Comparison of ENCODE assay signal across 9 mouse cellular contexts in genomic region chr16:92301412-92301806, GRCm38 (mm10). TPM values are rescaled to one million over a fixed set of nuclear protein-coding genes. Genes with fewer than 3 reads are reported as not detected.
A peak's percentile ranks its signal among the peaks of the same experiment; 100 is the strongest.
DNase-seq lines count a peak whose midpoint lies in the region; ATAC-seq and TF ChIP-seq lines count a peak whose summit lies in the region.
"Had no signal": no experiment of that assay in that cellular context is flagged by ENCODE, and none has a peak within 500 bp of the region (broad histone marks: within the 10 kb centered on the region; RNA-seq: fewer than 3 reads in every experiment).

No protein-coding gene starts in this region.

- 1% methylated on average over 12 of the region's 12 CpGs for WGBS in heart, embryonic 10.5 days
- 0% methylated on average over 12 of the region's 12 CpGs for WGBS in liver, embryonic 14.5 days (ENCODE audit: insufficient replicate concordance)
- WGBS in neural tube, embryonic 15.5 days: under 1% methylated on average over 12 of the region's 12 CpGs

- in situ Hi-C loops in CH12.LX (cut with MboI; ENCODE audit: low pct_ligation_motif_present, low pct_unique_long_range_greater_than_20kb, low sequenced_read_pairs): no loop called here

- peak overlapping the region; percentile 80 for H3K9ac ChIP-seq in CH12.LX (ENCODE audit: insufficient read depth, low read depth)
- peak overlapping the region; percentile 68 for H3K9ac ChIP-seq in liver, embryonic 14.5 days (replicated peaks)
- H3K9ac ChIP-seq in neural tube, embryonic 15.5 days (replicated peaks): peak overlapping the region; percentile 56

- TF ChIP-seq RAD21 in CH12.LX (IDR thresholded peaks at IDR 0.05; ENCODE audit: low read depth, low read length): no peak

- peak overlapping the region; percentile 69 for H3K4me2 ChIP-seq in CH12.LX (ENCODE audit: insufficient read depth, low read depth, poor library complexity, severe bottlenecking)
- peak overlapping the region; percentile 82 for H3K4me2 ChIP-seq in liver, embryonic 14.5 days (ENCODE audit: low read depth)
- peak overlapping the region; percentile 83 for H3K4me2 ChIP-seq in neural tube, embryonic 15.5 days

- no peak for DNase-seq in heart, embryonic 10.5 days (ENCODE audit: low spot score)
- DNase-seq in heart, adult 8-10 months (ENCODE audit: low spot score): no peak
- no peak for DNase-seq in CH12.LX (ENCODE audit: extremely low read depth)
- peak; percentile 37 for DNase-seq in heart, postnatal 4 days
- DNase-seq in liver, embryonic 14.5 days (ENCODE audit: low read depth in 3 of 3, low spot score in 3 of 3): no peak
- no peak for DNase-seq in adrenal gland, postnatal 4 days (ENCODE audit: low spot score in 2 of 2)

- no peaks in the 10 kb centered on the region for H3K27me3 ChIP-seq in heart, embryonic 10.5 days (ENCODE audit: insufficient read depth, poor library complexity, severe bottlenecking)
- H3K27me3 ChIP-seq in CH12.LX (replicated peaks): no peaks in the 10 kb centered on the region
- H3K27me3 ChIP-seq in liver, embryonic 14.5 days (ENCODE audit: control insufficient read depth, insufficient read depth, low read length): no peaks in the 10 kb centered on the region
- no peaks in the 10 kb centered on the region for H3K27me3 ChIP-seq in neural tube, embryonic 15.5 days (replicated peaks)

- peak overlapping the region; percentile 92 for H3K27ac ChIP-seq in heart, embryonic 10.5 days
- H3K27ac ChIP-seq in CH12.LX (ENCODE audit: insufficient read depth, low read depth): no peak overlapping the region
- peak overlapping the region; percentile 5 for H3K27ac ChIP-seq in liver, embryonic 14.5 days
- peak overlapping the region; percentile 73 for H3K27ac ChIP-seq in neural tube, embryonic 15.5 days (replicated peaks)

- peak overlapping the region; percentile 78 for H3K4me3 ChIP-seq in heart, embryonic 10.5 days
- H3K4me3 ChIP-seq in CH12.LX (replicated peaks in 1 of 3; ENCODE audit: low read depth in 2 of 3, low read length in 2 of 3, poor library complexity in 1 of 3): peak overlapping the region; percentile 66 to 87 (median 73)
- peak overlapping the region; percentile 77 to 84 for H3K4me3 ChIP-seq in liver, embryonic 14.5 days (ENCODE audit: insufficient read depth in 1 of 2, low read depth in 2 of 2, low read length in 2 of 2)
- peak overlapping the region; percentile 66 for H3K4me3 ChIP-seq in neural tube, embryonic 15.5 days (replicated peaks)

- no peaks in the 10 kb centered on the region for H3K79me2 ChIP-seq in CH12.LX (replicated peaks; ENCODE audit: control insufficient read depth, extremely low read depth, insufficient read depth, poor library complexity, severe bottlenecking)

- no peaks in the 10 kb centered on the region for H3K9me3 ChIP-seq in heart, embryonic 10.5 days
- H3K9me3 ChIP-seq in CH12.LX (replicated peaks; ENCODE audit: low read length): no peaks in the 10 kb centered on the region
- no peaks in the 10 kb centered on the region for H3K9me3 ChIP-seq in liver, embryonic 14.5 days (ENCODE audit: control insufficient read depth, low read length)
- H3K9me3 ChIP-seq in neural tube, embryonic 15.5 days (replicated peaks): no peaks in the 10 kb centered on the region

- peaks cover 13% of the 10 kb centered on the region for H3K36me3 ChIP-seq in heart, embryonic 10.5 days
- peaks cover 9 to 20% of the 10 kb centered on the region in 2 experiments for H3K36me3 ChIP-seq in CH12.LX (replicated peaks in 1 of 2; ENCODE audit: control insufficient read depth in 1 of 2, insufficient read depth in 1 of 2, low read length in 1 of 2)
- H3K36me3 ChIP-seq in liver, embryonic 14.5 days (replicated peaks; ENCODE audit: control insufficient read depth, insufficient read depth, low read depth): no peaks in the 10 kb centered on the region
- peaks cover 9% of the 10 kb centered on the region for H3K36me3 ChIP-seq in neural tube, embryonic 15.5 days

- no peak for TF ChIP-seq POLR2A in CH12.LX (IDR thresholded peaks at IDR 0.05; ENCODE audit: low read depth, low read length)

- H3K4me1 ChIP-seq in heart, embryonic 10.5 days: peaks cover 24% of the 10 kb centered on the region
- peaks cover 11 to 57% of the 10 kb centered on the region in 2 experiments for H3K4me1 ChIP-seq in CH12.LX (ENCODE audit: control insufficient read depth in 1 of 2, insufficient read depth in 2 of 2)
- peaks cover 11 to 19% of the 10 kb centered on the region in 2 experiments for H3K4me1 ChIP-seq in liver, embryonic 14.5 days (replicated peaks; ENCODE audit: control insufficient read depth in 2 of 2, insufficient read depth in 2 of 2, low read length in 1 of 2)
- H3K4me1 ChIP-seq in neural tube, embryonic 15.5 days: peaks cover 25% of the 10 kb centered on the region

- TF ChIP-seq CTCF in CH12.LX (conservative IDR thresholded peaks at IDR 0.05 in 1 of 2, IDR thresholded peaks at IDR 0.05 in 1 of 2; ENCODE audit: low read depth in 2 of 2, low read length in 2 of 2): no peak
- no peak for TF ChIP-seq CTCF in liver, embryonic 14.5 days (IDR thresholded peaks at IDR 0.05; ENCODE audit: low read depth)

- dilution Hi-C loops in CH12.LX (cut with MboI; ENCODE audit: extremely low pct_ligation_motif_present, extremely low pct_unique_long_range_greater_than_20kb, low sequenced_read_pairs): no loop called here

- ATAC-seq in common myeloid progenitor, adult 5-6 weeks (replicated peaks; ENCODE audit: low read depth, poor library complexity, severe bottlenecking): peak; percentile 40
- peak; percentile 61 for ATAC-seq in liver, embryonic 14.5 days (ENCODE audit: insufficient read depth)
- peak; percentile 72 for ATAC-seq in neural tube, embryonic 15.5 days (ENCODE audit: low FRiP score)

- TF ChIP-seq EP300 in CH12.LX (IDR thresholded peaks at IDR 0.05; ENCODE audit: low read length): no peak; the same call in 1 of the 2 replicates
- no peak for TF ChIP-seq EP300 in liver, embryonic 14.5 days (IDR thresholded peaks at IDR 0.05; ENCODE audit: low read depth)

TF ChIP-seq in CH12.LX, 34 proteins besides CTCF, POLR2A, EP300 and RAD21 (continues in another document):
- TF ChIP-seq MEF2A (IDR thresholded peaks at IDR 0.05; ENCODE audit: borderline replicate concordance, low read depth, low read length) (no peak), ELF1 (IDR thresholded peaks at IDR 0.05; ENCODE audit: low read depth, low read length) (no peak), IRF4 (IDR thresholded peaks at IDR 0.05; ENCODE audit: low read depth, low read length) (0 out of 2 replicates have a peak, but pooled peaks have one; percentile 6), MAZ (IDR thresholded peaks at IDR 0.05; ENCODE audit: low read depth, low read length) (no peak), TCF12 (IDR thresholded peaks at IDR 0.05; ENCODE audit: low read depth, low read length) (no peak), NELFE (IDR thresholded peaks at IDR 0.05; ENCODE audit: low read depth, low read length) (no peak), MXI1 (IDR thresholded peaks at IDR 0.05; ENCODE audit: low read depth, low read length) (no peak)

RNA-seq across cellular contexts. Expression of gene Smim11, which starts 0.3 kb away (rescaled TPM):
- polyA plus RNA-seq in heart, embryonic 10.5 days (2016; fragmentation: Nextera tagmentation; extraction: Ambion mirVana): 114 and 117 TPM in 2 replicates
- total RNA-seq in heart, adult 8-10 months (2022): 10 to 100 TPM; 84.4 to 94.5 (median 88.3) TPM
- total RNA-seq in CH12.LX (2012; rRNA removed): 85.8 and 121 TPM in 2 replicates
- 93.0 and 97.4 TPM in 2 replicates for total RNA-seq in CH12.LX (2014; rRNA removed)
- polyA plus RNA-seq in CH12.LX (2012; ENCODE audit: insufficient read length, low read depth): 125 and 127 TPM in 2 replicates
- total RNA-seq in common myeloid progenitor, adult 5-6 weeks (2017): 144 and 171 TPM in 2 replicates
- total RNA-seq in heart, postnatal 4 days (2021): 10 to 100 TPM; 43.6 to 44.9 TPM
- polyA plus RNA-seq in liver, embryonic 14.5 days (2012; rRNA removed): 15.4 and 24.8 TPM in 2 replicates
- polyA plus RNA-seq in liver, embryonic 14.5 days (2014; fragmentation: Nextera tagmentation; extraction: Ambion mirVana): 53.1 and 58.9 TPM in 2 replicates
- polyA plus RNA-seq in neural tube, embryonic 15.5 days (2015; fragmentation: Nextera tagmentation; extraction: Ambion mirVana): 64.4 and 69.1 TPM in 2 replicates
- total RNA-seq in adrenal gland, postnatal 4 days (2021): 10 to 100 TPM; 49.0 to 51.8 TPM

RNA-seq across cellular contexts. Expression of gene Kcne2, which starts 9.2 kb away (rescaled TPM):
- polyA plus RNA-seq in heart, embryonic 10.5 days (2016; fragmentation: Nextera tagmentation; extraction: Ambion mirVana): 0.95 and 2.0 TPM in 2 replicates
- not detected for total RNA-seq in heart, adult 8-10 months (2022)
- total RNA-seq in CH12.LX (2012; rRNA removed) (not detected in 2 replicates), CH12.LX (2014; rRNA removed) (not detected in 2 replicates)
- polyA plus RNA-seq in CH12.LX (2012; ENCODE audit: insufficient read length, low read depth): not detected in 2 replicates
- total RNA-seq in common myeloid progenitor, adult 5-6 weeks (2017): not detected in 2 replicates
- under 1 TPM; 0.25 to 0.43 TPM for total RNA-seq in heart, postnatal 4 days (2021)
- not detected in 2 replicates for polyA plus RNA-seq in liver, embryonic 14.5 days (2012; rRNA removed)
- polyA plus RNA-seq in liver, embryonic 14.5 days (2014; fragmentation: Nextera tagmentation; extraction: Ambion mirVana): not detected in 2 replicates
- 0.14 and 0.29 TPM in 2 replicates for polyA plus RNA-seq in neural tube, embryonic 15.5 days (2015; fragmentation: Nextera tagmentation; extraction: Ambion mirVana)
- not detected for total RNA-seq in adrenal gland, postnatal 4 days (2021)

RNA-seq across cellular contexts. Expression of gene Fam243, which starts 19.8 kb away (rescaled TPM):
- polyA plus RNA-seq in heart, embryonic 10.5 days (2016; fragmentation: Nextera tagmentation; extraction: Ambion mirVana): 0.10 TPM in 1 of 2 replicates, not detected in the other
- under 1 TPM; 0.24 to 0.86 (median 0.42) TPM for total RNA-seq in heart, adult 8-10 months (2022)
- not detected in 2 replicates for total RNA-seq in CH12.LX (2012; rRNA removed)
- not detected in 2 replicates for total RNA-seq in CH12.LX (2014; rRNA removed)
- not detected in 2 replicates for polyA plus RNA-seq in CH12.LX (2012; ENCODE audit: insufficient read length, low read depth)
- total RNA-seq in common myeloid progenitor, adult 5-6 weeks (2017): not detected in 2 replicates
- total RNA-seq in heart, postnatal 4 days (2021): 1 to 10 TPM in 1 of 2 experiments, under 1 TPM in 1; 0.68 to 1.0 TPM
- polyA plus RNA-seq in liver, embryonic 14.5 days (2012; rRNA removed): 0.01 and 0.02 TPM in 2 replicates
- not detected in 2 replicates for polyA plus RNA-seq in liver, embryonic 14.5 days (2014; fragmentation: Nextera tagmentation; extraction: Ambion mirVana)
- not detected in 2 replicates for polyA plus RNA-seq in neural tube, embryonic 15.5 days (2015; fragmentation: Nextera tagmentation; extraction: Ambion mirVana)
- total RNA-seq in adrenal gland, postnatal 4 days (2021): under 1 TPM in 1 of 2 experiments, not detected in 1; 0.25 TPM
- total RNA-seq: left cerebral cortex, postnatal 14 days had no signal

RNA-seq across cellular contexts. Expression of gene Kcne1, which starts 57.9 kb away (rescaled TPM):
- polyA plus RNA-seq in heart, embryonic 10.5 days (2016; fragmentation: Nextera tagmentation; extraction: Ambion mirVana): 21.3 and 54.9 TPM in 2 replicates
- 1 to 10 TPM; 2.7 to 7.8 (median 4.7) TPM for total RNA-seq in heart, adult 8-10 months (2022)
- total RNA-seq in CH12.LX (2012; rRNA removed) (not detected in 2 replicates), CH12.LX (2014; rRNA removed) (0.48 TPM in 1 of 2 replicates, not detected in the other)
- polyA plus RNA-seq in CH12.LX (2012; ENCODE audit: insufficient read length, low read depth): 0.26 TPM in 1 of 2 replicates, not detected in the other
- not detected in 2 replicates for total RNA-seq in common myeloid progenitor, adult 5-6 weeks (2017)
- 100 to 1,000 TPM; 317 to 359 TPM for total RNA-seq in heart, postnatal 4 days (2021)
- not detected in 2 replicates for polyA plus RNA-seq in liver, embryonic 14.5 days (2012; rRNA removed)
- polyA plus RNA-seq in liver, embryonic 14.5 days (2014; fragmentation: Nextera tagmentation; extraction: Ambion mirVana): not detected in 2 replicates
- polyA plus RNA-seq in neural tube, embryonic 15.5 days (2015; fragmentation: Nextera tagmentation; extraction: Ambion mirVana): 0.05 and 0.09 TPM in 2 replicates
- under 1 TPM in 1 of 2 experiments, not detected in 1; 0.34 TPM for total RNA-seq in adrenal gland, postnatal 4 days (2021)
- total RNA-seq: left cerebral cortex, postnatal 14 days had no signal
